Mouse (Mus musculus): ENCODE results near the gene Svop. TPM values are rescaled to one million over a fixed set of nuclear protein-coding genes. Genes with fewer than 3 reads are reported as not detected.

Svop gene
- total and polyA plus RNA-seq, 3 experiments: 0.31 to 0.51 (median 0.38) TPM

DNA sequence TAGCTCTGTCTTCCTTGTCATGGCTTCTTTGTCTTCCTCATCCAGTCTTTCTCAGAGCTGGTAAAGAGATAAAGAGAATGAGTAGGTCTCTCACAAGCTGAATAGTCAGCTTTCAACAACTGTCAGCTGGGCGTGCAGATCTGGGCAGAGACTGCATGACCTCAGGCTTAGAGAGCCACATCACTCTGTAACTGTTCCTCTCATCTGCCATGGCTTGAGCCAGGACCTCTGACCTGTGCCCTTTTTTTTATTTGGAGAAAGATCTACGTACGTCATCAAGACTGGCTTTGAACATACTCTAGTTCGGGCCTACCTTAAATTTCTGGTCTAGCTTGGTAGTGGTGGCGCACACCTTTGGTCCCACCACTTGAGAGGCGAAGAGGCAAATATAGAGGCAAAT, 41.5 kb upstream of the Svop start:
- H3K4me1 ChIP-seq (ENCODE audit: control insufficient read depth in 1 of 2, insufficient read depth in 2 of 2): peaks cover 11 to 57% of the 10 kb centered on the region in 2 experiments
- no peak overlapping the region for H3K27ac ChIP-seq (ENCODE audit: insufficient read depth, low read depth)
- no peaks in the 10 kb centered on the region for H3K9me3 ChIP-seq (replicated peaks; ENCODE audit: low read length)
- DNase-seq (ENCODE audit: extremely low read depth): no peak
- H3K4me3 ChIP-seq (replicated peaks in 1 of 3; ENCODE audit: low read depth in 2 of 3, low read length in 2 of 3, poor library complexity in 1 of 3): peak overlapping the region in 2 of 3 experiments; percentile 56 to 63
- H3K27me3 ChIP-seq (replicated peaks): no peaks in the 10 kb centered on the region
- peaks cover 9% of the 10 kb centered on the region for H3K79me2 ChIP-seq (replicated peaks; ENCODE audit: control insufficient read depth, extremely low read depth, insufficient read depth, poor library complexity, severe bottlenecking)
- TF ChIP-seq CHD1 (IDR thresholded peaks at IDR 0.05; ENCODE audit: low read depth, low read length) (no peak), NRF1 (IDR thresholded peaks at IDR 0.05; ENCODE audit: low read depth, low read length) (no peak), ZKSCAN1 (IDR thresholded peaks at IDR 0.05; ENCODE audit: borderline replicate concordance, low read depth, low read length) (no peak), MXI1 (IDR thresholded peaks at IDR 0.05; ENCODE audit: low read depth, low read length) (no peak), CHD2 (IDR thresholded peaks at IDR 0.05; ENCODE audit: low read length) (no peak), CTCF (conservative IDR thresholded peaks at IDR 0.05 in 1 of 2, IDR thresholded peaks at IDR 0.05 in 1 of 2; ENCODE audit: low read depth in 2 of 2, low read length in 2 of 2) (no peak)
- dilution Hi-C loops (cut with MboI; ENCODE audit: extremely low pct_ligation_motif_present, extremely low pct_unique_long_range_greater_than_20kb, low sequenced_read_pairs): no loop called here
- H3K4me2 ChIP-seq (ENCODE audit: insufficient read depth, low read depth, poor library complexity, severe bottlenecking): peak overlapping the region; percentile 58; the same call in 1 of the 2 replicates
- peak overlapping the region; percentile 45; the same call in 1 of the 2 replicates for H3K9ac ChIP-seq (ENCODE audit: insufficient read depth, low read depth)
- peaks cover 29 to 50% of the 10 kb centered on the region in 2 experiments for H3K36me3 ChIP-seq (replicated peaks in 1 of 2; ENCODE audit: control insufficient read depth in 1 of 2, insufficient read depth in 1 of 2, low read length in 1 of 2)
- in situ Hi-C loops (cut with MboI; ENCODE audit: low pct_ligation_motif_present, low pct_unique_long_range_greater_than_20kb, low sequenced_read_pairs): loop anchor here (5.0 kb wide), 1 partner anchor 81 kb away; no protein-coding TSS in a partner anchor

DNA sequence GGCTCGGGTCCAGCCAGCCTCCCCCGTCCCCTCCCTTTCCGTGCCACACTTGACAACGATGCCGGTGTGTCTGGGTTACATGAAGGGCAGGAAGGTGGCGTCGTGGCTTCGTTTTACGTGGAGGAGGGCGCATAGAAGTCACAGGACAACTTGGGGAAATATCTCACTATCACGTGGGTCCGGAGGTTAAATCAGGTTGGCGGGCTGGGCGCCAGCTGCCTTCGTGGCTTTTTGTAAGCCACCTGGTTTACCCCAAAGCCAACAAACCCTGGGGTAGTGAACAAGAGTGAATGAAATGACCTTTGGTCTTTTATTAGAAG, 40.1 kb upstream of the Svop start:
- H3K9me3 ChIP-seq (replicated peaks; ENCODE audit: low read length): no peaks in the 10 kb centered on the region
- peak; percentile 80 for DNase-seq (ENCODE audit: extremely low read depth)
- dilution Hi-C loops (cut with MboI; ENCODE audit: extremely low pct_ligation_motif_present, extremely low pct_unique_long_range_greater_than_20kb, low sequenced_read_pairs) (no loop called here), in situ Hi-C loops (cut with MboI; ENCODE audit: low pct_ligation_motif_present, low pct_unique_long_range_greater_than_20kb, low sequenced_read_pairs) (loop anchor here (5.0 kb wide), 1 partner anchor 79 kb away; no protein-coding TSS in a partner anchor)
- peaks cover 11 to 60% of the 10 kb centered on the region in 2 experiments for H3K4me1 ChIP-seq (ENCODE audit: control insufficient read depth in 1 of 2, insufficient read depth in 2 of 2)
- H3K27ac ChIP-seq (ENCODE audit: insufficient read depth, low read depth): peak overlapping the region; percentile 81
- H3K36me3 ChIP-seq (replicated peaks in 1 of 2; ENCODE audit: control insufficient read depth in 1 of 2, insufficient read depth in 1 of 2, low read length in 1 of 2): peaks cover 17 to 36% of the 10 kb centered on the region in 2 experiments
- peak overlapping the region; percentile 56 to 90 (median 63) for H3K4me3 ChIP-seq (replicated peaks in 1 of 3; ENCODE audit: low read depth in 2 of 3, low read length in 2 of 3, poor library complexity in 1 of 3)
- peaks cover 9% of the 10 kb centered on the region for H3K79me2 ChIP-seq (replicated peaks; ENCODE audit: control insufficient read depth, extremely low read depth, insufficient read depth, poor library complexity, severe bottlenecking)
- peak overlapping the region; percentile 45 for H3K9ac ChIP-seq (ENCODE audit: insufficient read depth, low read depth)
- H3K27me3 ChIP-seq (replicated peaks): no peaks in the 10 kb centered on the region
- H3K4me2 ChIP-seq (ENCODE audit: insufficient read depth, low read depth, poor library complexity, severe bottlenecking): peak overlapping the region; percentile 58; the same call in 1 of the 2 replicates
- TF ChIP-seq NELFE (IDR thresholded peaks at IDR 0.05; ENCODE audit: low read depth, low read length) (peak; percentile 37), MYC (IDR thresholded peaks at IDR 0.05; ENCODE audit: low read depth, low read length) (peak; percentile 45; the same call in 1 of the 2 replicates), MEF2A (IDR thresholded peaks at IDR 0.05; ENCODE audit: borderline replicate concordance, low read depth, low read length) (no peak), ETS1 (conservative IDR thresholded peaks at IDR 0.05; ENCODE audit: low read depth, low read length) (0 out of 2 replicates have a peak, but pooled peaks have one; percentile 12), ZMIZ1 (IDR thresholded peaks at IDR 0.05; ENCODE audit: low read depth, low read length) (no peak), CHD1 (IDR thresholded peaks at IDR 0.05; ENCODE audit: low read depth, low read length) (peak; percentile 83; the same call in 1 of the 2 replicates), KAT2A (IDR thresholded peaks at IDR 0.05; ENCODE audit: insufficient replicate concordance, low read length) (no peak), CHD2 (IDR thresholded peaks at IDR 0.05; ENCODE audit: low read length) (no peak), ZNF384 (IDR thresholded peaks at IDR 0.05; ENCODE audit: low read depth, low read length) (no peak), USF2 (conservative IDR thresholded peaks at IDR 0.05; ENCODE audit: low read depth, low read length) (peak; percentile 56), MXI1 (IDR thresholded peaks at IDR 0.05; ENCODE audit: low read depth, low read length) (no peak; the same call in 1 of the 2 replicates), POLR2AphosphoS2 (IDR thresholded peaks at IDR 0.05; ENCODE audit: low read depth, low read length) (no peak), USF1 (IDR thresholded peaks at IDR 0.05; ENCODE audit: low read depth, low read length) (peak; percentile 76), MAX (IDR thresholded peaks at IDR 0.05; ENCODE audit: low read length) (peak; percentile 88), GABPA (IDR thresholded peaks at IDR 0.05; ENCODE audit: insufficient replicate concordance, low read depth, low read length) (no peak), TBP (conservative IDR thresholded peaks at IDR 0.05; ENCODE audit: low read depth, low read length) (no peak), ELF1 (IDR thresholded peaks at IDR 0.05; ENCODE audit: low read depth, low read length) (no peak), POLR2A (IDR thresholded peaks at IDR 0.05; ENCODE audit: low read depth, low read length) (peak; percentile 50; the same call in 1 of the 2 replicates), RCOR1 (conservative IDR thresholded peaks at IDR 0.05; ENCODE audit: low read depth, low read length) (no peak), EP300 (IDR thresholded peaks at IDR 0.05; ENCODE audit: low read length) (no peak), MAFK (IDR thresholded peaks at IDR 0.05; ENCODE audit: insufficient replicate concordance, low read length) (no peak), HCFC1 (IDR thresholded peaks at IDR 0.05; ENCODE audit: low read depth, low read length) (no peak), JUND (conservative IDR thresholded peaks at IDR 0.05; ENCODE audit: low read depth, low read length) (no peak), UBTF (IDR thresholded peaks at IDR 0.05; ENCODE audit: low read depth, low read length) (peak; percentile 41), E2F4 (IDR thresholded peaks at IDR 0.05; ENCODE audit: insufficient replicate concordance, low read depth, low read length) (peak; percentile 57; the same call in 1 of the 2 replicates), SMC3 (IDR thresholded peaks at IDR 0.05; ENCODE audit: low read depth, low read length) (no peak), BHLHE40 (IDR thresholded peaks at IDR 0.05; ENCODE audit: low read depth, low read length) (peak; percentile 53), SIN3A (IDR thresholded peaks at IDR 0.05; ENCODE audit: low read length) (peak; percentile 61; the same call in 1 of the 2 replicates), IRF4 (IDR thresholded peaks at IDR 0.05; ENCODE audit: low read depth, low read length) (no peak), TCF12 (IDR thresholded peaks at IDR 0.05; ENCODE audit: low read depth, low read length) (peak; percentile 49; the same call in 1 of the 2 replicates)
